Comparison of ENCODE assay signal across 14 mouse cellular contexts in genomic region chr4:45520375-45520774, GRCm38 (mm10). TPM values are rescaled to one million over a fixed set of nuclear protein-coding genes. Genes with fewer than 3 reads are reported as not detected.
A peak's percentile ranks its signal among the peaks of the same experiment; 100 is the strongest.
DNase-seq lines count a peak whose midpoint lies in the region; ATAC-seq and TF ChIP-seq lines count a peak whose summit lies in the region.
"Had no signal": no experiment of that assay in that cellular context is flagged by ENCODE, and none has a peak within 500 bp of the region (broad histone marks: within the 10 kb centered on the region; RNA-seq: fewer than 3 reads in every experiment).

No protein-coding gene starts in this region.

- H3K9me3 ChIP-seq in intestine, embryonic 15.5 days = no peaks in the 10 kb centered on the region
- H3K9me3 ChIP-seq in megakaryocyte, embryonic 14.5 days = no peaks in the 10 kb centered on the region; the same call in 1 of the 2 replicates
- H3K9me3 ChIP-seq: neural tube, embryonic 15.5 days had no signal

- peak overlapping the region; percentile 89 for H3K27ac ChIP-seq in liver, adult 2 months (replicated peaks; ENCODE audit: insufficient read depth, low read depth, low read length)
- H3K27ac ChIP-seq in intestine, embryonic 15.5 days = peak overlapping the region; percentile 30; the same call in 1 of the 2 replicates
- H3K27ac ChIP-seq: macrophage; neural tube, embryonic 15.5 days had no signal

- 0 out of 2 replicates have a peak overlapping the region, but pooled peaks have one; percentile 14 for H3K4me2 ChIP-seq in intestine, embryonic 15.5 days (replicated peaks)
- H3K4me2 ChIP-seq: neural tube, embryonic 15.5 days had no signal

- peaks cover 67% of the 10 kb centered on the region for H3K4me1 ChIP-seq in liver, adult 2 months (ENCODE audit: control insufficient read depth, insufficient read depth, low read length)
- peaks cover 33% of the 10 kb centered on the region for H3K4me1 ChIP-seq in intestine, embryonic 15.5 days (replicated peaks)
- peaks cover 72% of the 10 kb centered on the region for H3K4me1 ChIP-seq in megakaryocyte, embryonic 14.5 days

- H3K79me2 ChIP-seq in liver, adult 2 months (ENCODE audit: control insufficient read depth, insufficient read depth, low read length) = peaks cover 41% of the 10 kb centered on the region

- TF ChIP-seq CTCF in liver, adult 2 months (IDR thresholded peaks at IDR 0.05; ENCODE audit: low read depth, low read length) = no peak

- H3K36me3 ChIP-seq in liver, adult 2 months (ENCODE audit: control insufficient read depth, insufficient read depth, low read length) = no peaks in the 10 kb centered on the region
- H3K36me3 ChIP-seq in intestine, embryonic 15.5 days = no peaks in the 10 kb centered on the region
- peaks cover 43% of the 10 kb centered on the region for H3K36me3 ChIP-seq in megakaryocyte, embryonic 14.5 days (replicated peaks; ENCODE audit: low read length)
- H3K36me3 ChIP-seq: neural tube, embryonic 15.5 days had no signal

- ATAC-seq in intestine, embryonic 15.5 days = no peak
- ATAC-seq: activated CD4-positive, CD25-positive, alpha-beta regulatory T cell, adult 4 months; inflammation-experienced regulatory T-cells, adult 6 months had no signal

- TF ChIP-seq POLR2A in liver, adult 2 months (IDR thresholded peaks at IDR 0.05; ENCODE audit: extremely low read depth, insufficient read depth, low read length) = no peak

- 24% methylated on average over 8 of the region's 8 CpGs for WGBS in liver, adult 2 months
- WGBS in intestine, embryonic 15.5 days = 51% methylated on average over 8 of the region's 8 CpGs

- DNase-seq in liver, adult 2 months (ENCODE audit: extremely low read depth, low read depth, low spot score) = peak; percentile 58
- no peak for DNase-seq in liver
- peak; percentile 62 for DNase-seq in kidney, postnatal 10 days
- DNase-seq in embryo, embryonic 9.5 days (ENCODE audit: extremely low spot score) = no peak
- no peak for DNase-seq in spleen, adult 12 weeks (ENCODE audit: low spot score)
- DNase-seq: cerebellum, adult 9-10 months; gastrocnemius, postnatal 14 days; thymus, postnatal 36 days had no signal

- peak overlapping the region; percentile 36 for H3K4me3 ChIP-seq in liver, adult 2 months (ENCODE audit: insufficient read depth, low read depth, low read length)
- no peak overlapping the region for H3K4me3 ChIP-seq in intestine, embryonic 15.5 days (replicated peaks)
- peak overlapping the region; percentile 83 for H3K4me3 ChIP-seq in megakaryocyte, embryonic 14.5 days (replicated peaks)
- H3K4me3 ChIP-seq: neural tube, embryonic 15.5 days had no signal

- H3K27me3 ChIP-seq in liver, adult 2 months (ENCODE audit: control insufficient read depth, insufficient read depth, low read length) = no peaks in the 10 kb centered on the region
- no peaks in the 10 kb centered on the region for H3K27me3 ChIP-seq in intestine, embryonic 15.5 days (replicated peaks)
- H3K27me3 ChIP-seq in megakaryocyte, embryonic 14.5 days (replicated peaks) = peaks cover 16% of the 10 kb centered on the region
- H3K27me3 ChIP-seq: neural tube, embryonic 15.5 days had no signal

- H3K9ac ChIP-seq in liver, adult 2 months (ENCODE audit: low read depth, low read length) = peak overlapping the region; percentile 68
- no peak overlapping the region for H3K9ac ChIP-seq in intestine, embryonic 15.5 days
- H3K9ac ChIP-seq: neural tube, embryonic 15.5 days had no signal

RNA-seq across cellular contexts. Expression of gene Shb, which starts 11.9 kb away (rescaled TPM):
- total RNA-seq in liver, adult 2 months (2014; rRNA removed) = 16.1 and 17.1 TPM in 2 replicates
- 42.1 and 65.7 TPM in 2 replicates for polyA plus RNA-seq in liver, adult 2 months (2012; rRNA removed)
- 4.0 and 4.8 TPM in 2 replicates for polyA plus RNA-seq in intestine, embryonic 15.5 days (2015; fragmentation: Nextera tagmentation; extraction: Ambion mirVana)
- polyA plus RNA-seq in megakaryocyte, embryonic 14.5 days (2012; ENCODE audit: insufficient read depth, low replicate concordance) = 20.2 and 27.2 TPM in 2 replicates
- polyA plus RNA-seq: activated CD4-positive, CD25-positive, alpha-beta regulatory T cell, adult 4 months had no signal

Comparison
In these comparisons a context has a peak if more than half of its experiments do, and no peak if none do; other contexts are left out.
1. DNase-seq: peak in liver, adult 2 months (single experiment) and kidney, postnatal 10 days (single experiment); none in liver (single experiment), embryo, embryonic 9.5 days (single experiment) and spleen, adult 12 weeks (single experiment).